Mouse (Mus musculus) neural tube, embryonic 13.5 days (tissue): ENCODE measurements around the gene Mrpl42. TPM values are rescaled to one million over a fixed set of nuclear protein-coding genes. Genes with fewer than 3 reads are reported as not detected.

Source experiments
- ATAC-seq: fragments of 200-750 bp; cut with Nextera tagmentation; 2 replicates; pipeline ENCODE4 v1.8.0; 2017; ENCODE audit warnings: low read depth, mild to moderate bottlenecking, moderate TSS enrichment, moderate library complexity
- H3K27ac ChIP-seq: fragments of 300-500 bp; sonication (generic); replicated peaks from 2 replicates; pipeline ENCODE4 v1.5.1; 2015; ENCODE audit warnings: moderate library complexity, mild to moderate bottlenecking, inconsistent platforms
- H3K27me3 ChIP-seq: fragments of 300-500 bp; sonication (generic); 2 replicates; pipeline ENCODE4 v1.6.1; 2015; ENCODE audit warnings: mild to moderate bottlenecking, inconsistent platforms
- H3K36me3 ChIP-seq: fragments of 300-500 bp; sonication (generic); 2 replicates; pipeline ENCODE4 v1.6.1; 2015; ENCODE audit warnings: mild to moderate bottlenecking, inconsistent platforms
- H3K4me1 ChIP-seq: fragments of 300-500 bp; sonication (generic); replicated peaks from 2 replicates; pipeline ENCODE4 v1.6.1; 2015; ENCODE audit warnings: inconsistent platforms
- H3K4me2 ChIP-seq: fragments of 300-500 bp; sonication (generic); 2 replicates; pipeline ENCODE4 v1.6.1; 2015; ENCODE audit warnings: inconsistent platforms, mild to moderate bottlenecking, moderate library complexity
- H3K4me3 ChIP-seq: fragments of 300-500 bp; sonication (generic); 2 replicates; pipeline ENCODE4 v1.5.1; 2015; ENCODE audit warnings: mild to moderate bottlenecking, inconsistent platforms
- H3K9ac ChIP-seq: fragments of 300-500 bp; sonication (generic); 2 replicates; pipeline ENCODE4 v1.6.1; 2015; ENCODE audit warnings: moderate library complexity, mild to moderate bottlenecking, inconsistent platforms
- H3K9me3 ChIP-seq: fragments of 300-500 bp; sonication (generic); 2 replicates; pipeline ENCODE4 v1.6.1; 2016; ENCODE audit warnings: inconsistent platforms
- WGBS: fragments of 180-500 bp; shearing (Covaris S2); methylation state at CpG from one replicate; pipeline ENCODE4 v1.1.7; 2015; 5-methylcytosine and 5-hydroxymethylcytosine counted together
- polyA plus RNA-seq: library from polyadenylated mRNA; unstranded; fragments of >200 nt; fragmentation: Nextera tagmentation; extraction: Ambion mirVana; gene quantifications from 2 replicates; pipeline ENCODE4 v1.2.1, GENCODE M21; 2015

The Mrpl42 gene
- polyA plus RNA-seq, 1 experiment from 2014 or later, result 291 TPM

DNA sequence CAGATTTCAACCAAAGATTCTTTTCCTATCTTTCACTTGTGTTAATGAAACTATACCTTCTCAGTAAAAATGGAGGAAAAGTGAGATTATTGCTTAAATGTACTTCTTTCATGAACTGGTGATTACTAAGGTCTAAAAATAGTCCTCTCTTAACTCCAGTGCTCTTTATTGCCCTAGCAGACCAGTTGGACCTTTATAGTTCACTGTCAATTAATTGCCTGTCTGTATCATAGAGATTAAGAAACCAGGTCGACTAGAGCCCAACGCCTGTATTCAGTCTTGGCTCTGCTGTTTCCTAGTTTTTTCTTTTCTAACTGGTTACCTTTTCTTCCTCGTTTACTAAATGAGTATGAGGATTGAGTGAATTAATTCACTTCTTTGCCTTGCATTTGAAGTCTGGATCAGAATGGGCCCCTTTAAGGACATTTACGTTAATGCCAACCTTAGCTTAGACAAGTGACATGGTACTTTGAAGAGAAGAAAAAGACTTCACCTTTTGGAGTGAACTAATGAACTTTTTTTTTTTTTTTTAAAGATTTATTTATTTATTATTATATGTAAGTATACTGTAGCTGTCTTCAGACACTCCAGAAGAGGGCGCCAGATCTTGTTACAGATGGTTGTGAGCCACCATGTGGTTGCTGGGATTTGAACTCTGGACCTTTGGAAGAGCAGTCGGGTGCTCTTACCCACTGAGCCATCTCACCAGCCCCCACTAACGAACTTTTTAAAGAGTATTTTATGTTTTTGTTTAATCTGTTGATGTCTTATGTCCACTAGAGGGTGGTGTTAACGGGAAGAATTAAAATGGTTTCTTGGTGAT, 33.9 kb upstream of the Mrpl42 start:
- no peak for ATAC-seq
- Histone ChIP-seq H3K36me3 (no peaks in the 10 kb centered on the region), H3K4me1 (peaks cover 11% of the 10 kb centered on the region), H3K4me2 (no peak overlapping the region), H3K27ac (no peak overlapping the region), H3K4me3 (no peak overlapping the region), H3K9ac (no peak overlapping the region), H3K27me3 (no peaks in the 10 kb centered on the region), H3K9me3 (no peaks in the 10 kb centered on the region)
- WGBS, result 86% methylated on average over 8 of the region's 8 CpGs

DNA sequence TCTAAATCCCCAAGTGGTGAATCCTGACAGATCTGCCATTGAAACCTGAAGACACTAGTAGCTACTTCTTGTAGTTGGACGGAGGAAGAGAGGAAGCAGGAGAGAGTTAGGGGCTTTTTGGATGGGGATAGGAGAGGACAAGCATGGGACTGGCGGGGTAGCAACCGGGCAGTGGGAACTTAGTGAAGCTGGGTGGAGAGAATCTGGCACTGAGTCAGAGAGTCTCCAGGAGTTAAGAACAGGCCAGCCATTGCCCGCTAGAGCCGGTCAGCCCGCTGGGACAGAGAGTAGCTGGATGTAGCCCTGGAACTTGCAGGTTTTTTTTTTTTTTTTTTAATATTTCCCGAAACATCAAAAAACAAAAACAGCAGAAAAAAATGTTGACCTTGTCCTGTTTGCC, 31.6 kb upstream of the Mrpl42 start:
- H3K9me3 ChIP-seq, result no peaks in the 10 kb centered on the region
- WGBS, result 88% methylated on average over 7 of the region's 7 CpGs
- H3K4me2 ChIP-seq, result no peak overlapping the region
- no peak overlapping the region for H3K4me3 ChIP-seq
- no peak overlapping the region for H3K9ac ChIP-seq
- H3K4me1 ChIP-seq, result peaks cover 24% of the 10 kb centered on the region
- no peak overlapping the region for H3K27ac ChIP-seq
- ATAC-seq, result no peak
- no peaks in the 10 kb centered on the region for H3K27me3 ChIP-seq
- H3K36me3 ChIP-seq, result no peaks in the 10 kb centered on the region

GRCm38 (mm10) chr10:95532916-95533315, 31.2 kb upstream of the Mrpl42 start:
- H3K9me3 ChIP-seq, result no peaks in the 10 kb centered on the region
- H3K4me2 ChIP-seq, result no peak overlapping the region
- H3K9ac ChIP-seq, result no peak overlapping the region
- no peak for ATAC-seq
- no peak overlapping the region for H3K4me3 ChIP-seq
- H3K36me3 ChIP-seq, result no peaks in the 10 kb centered on the region
- H3K27ac ChIP-seq, result no peak overlapping the region
- WGBS, result 95% methylated on average over 5 of the region's 5 CpGs
- H3K4me1 ChIP-seq, result peaks cover 24% of the 10 kb centered on the region
- no peaks in the 10 kb centered on the region for H3K27me3 ChIP-seq

DNA sequence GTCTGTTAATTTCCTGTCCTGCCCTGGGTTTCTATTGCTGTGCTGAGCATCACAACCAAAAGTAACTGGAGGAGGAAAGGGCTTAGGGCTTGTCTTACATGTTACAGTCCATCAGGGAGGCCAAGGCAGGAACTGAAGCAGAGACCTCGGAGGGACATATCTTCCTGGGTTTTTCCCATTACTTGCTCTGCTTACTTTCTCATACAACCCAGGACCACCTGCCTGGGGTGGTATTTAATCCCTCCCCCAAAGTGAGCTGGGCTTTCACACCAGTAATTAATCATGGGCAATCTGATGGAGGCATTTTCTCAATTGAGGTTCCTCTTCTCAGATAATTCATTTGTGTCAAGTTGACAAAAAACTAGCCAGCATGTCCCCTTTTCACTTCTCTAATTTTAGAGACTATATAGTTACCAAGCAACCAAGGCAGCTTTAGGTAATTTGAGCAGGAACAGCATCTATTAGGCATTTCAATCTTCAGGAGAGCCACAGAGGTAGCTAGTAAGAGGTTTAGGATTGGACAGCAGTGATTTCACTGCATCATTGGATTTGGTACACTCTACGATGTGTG, 28.9 kb upstream of the Mrpl42 start:
- 41% methylated on average over 2 of the region's 2 CpGs for WGBS
- Histone ChIP-seq H3K4me3 (no peak overlapping the region), H3K9me3 (no peaks in the 10 kb centered on the region), H3K27ac (no peak overlapping the region), H3K36me3 (no peaks in the 10 kb centered on the region), H3K27me3 (no peaks in the 10 kb centered on the region), H3K4me1 (peaks cover 31% of the 10 kb centered on the region), H3K9ac (no peak overlapping the region), H3K4me2 (no peak overlapping the region)
- ATAC-seq, result no peak

DNA sequence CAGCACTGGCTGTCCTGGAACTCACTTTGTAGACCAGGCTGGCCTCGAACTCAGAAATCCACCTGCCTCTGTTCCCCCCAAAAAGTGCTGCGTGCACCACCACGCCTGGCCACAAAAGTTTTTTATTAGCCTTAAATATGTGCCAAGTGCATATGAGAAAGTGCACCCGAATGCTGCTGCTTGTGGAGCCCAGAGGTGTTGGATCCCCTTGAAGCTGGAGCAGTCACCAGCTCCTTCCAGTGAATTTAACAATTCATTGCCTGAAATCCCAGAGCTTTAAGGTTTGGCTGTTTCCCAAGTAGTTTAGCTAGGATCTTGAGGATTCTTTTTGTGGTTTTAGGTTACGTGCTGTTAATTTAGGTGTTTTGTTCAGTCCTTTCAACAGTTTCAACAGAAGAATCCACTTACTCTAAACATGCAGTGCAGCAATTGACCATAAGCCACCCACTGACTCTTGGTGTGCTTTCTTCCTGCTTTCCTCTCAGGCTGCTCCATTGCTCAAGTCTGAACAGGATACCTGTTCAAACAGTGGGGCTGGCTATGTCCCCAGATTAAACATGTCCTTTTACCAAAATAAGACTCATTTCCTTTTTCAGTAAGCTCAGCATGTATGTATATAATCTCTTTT, 24.9 kb upstream of the Mrpl42 start:
- ATAC-seq, result no peak
- Histone ChIP-seq H3K4me1 (peaks cover 27% of the 10 kb centered on the region), H3K9ac (no peak overlapping the region), H3K36me3 (peaks cover 7% of the 10 kb centered on the region; the same call in 1 of the 2 replicates), H3K27ac (no peak overlapping the region), H3K27me3 (no peaks in the 10 kb centered on the region), H3K4me2 (no peak overlapping the region), H3K9me3 (no peaks in the 10 kb centered on the region), H3K4me3 (no peak overlapping the region)
- 73% methylated on average over 5 of the region's 5 CpGs for WGBS

DNA sequence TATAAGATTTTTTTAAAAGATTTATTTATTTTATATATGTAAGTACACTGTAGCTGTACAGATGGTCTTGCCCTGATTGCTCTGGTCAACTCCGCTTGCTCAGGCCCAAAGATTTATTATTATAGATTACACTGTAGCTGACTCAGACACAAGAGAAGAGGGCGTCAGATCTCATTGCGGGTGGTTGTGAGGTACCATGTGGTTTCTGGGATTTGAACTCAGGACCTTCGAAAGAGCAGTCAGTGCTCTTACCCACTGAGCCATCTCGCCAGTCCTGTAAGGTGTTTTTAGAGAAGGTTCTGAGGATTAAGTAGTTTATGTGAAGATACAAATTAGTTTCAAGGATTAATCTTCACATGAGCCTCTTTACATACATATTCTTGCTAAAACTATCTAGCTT, 24.1 kb upstream of the Mrpl42 start:
- ATAC-seq, result no peak
- Histone ChIP-seq H3K4me3 (no peak overlapping the region), H3K4me2 (no peak overlapping the region), H3K36me3 (peaks cover 9% of the 10 kb centered on the region; the same call in 1 of the 2 replicates), H3K27ac (no peak overlapping the region), H3K4me1 (peaks cover 23% of the 10 kb centered on the region), H3K9ac (no peak overlapping the region), H3K27me3 (no peaks in the 10 kb centered on the region), H3K9me3 (no peaks in the 10 kb centered on the region)
- WGBS, result 86% methylated on average over 5 of the region's 5 CpGs

DNA sequence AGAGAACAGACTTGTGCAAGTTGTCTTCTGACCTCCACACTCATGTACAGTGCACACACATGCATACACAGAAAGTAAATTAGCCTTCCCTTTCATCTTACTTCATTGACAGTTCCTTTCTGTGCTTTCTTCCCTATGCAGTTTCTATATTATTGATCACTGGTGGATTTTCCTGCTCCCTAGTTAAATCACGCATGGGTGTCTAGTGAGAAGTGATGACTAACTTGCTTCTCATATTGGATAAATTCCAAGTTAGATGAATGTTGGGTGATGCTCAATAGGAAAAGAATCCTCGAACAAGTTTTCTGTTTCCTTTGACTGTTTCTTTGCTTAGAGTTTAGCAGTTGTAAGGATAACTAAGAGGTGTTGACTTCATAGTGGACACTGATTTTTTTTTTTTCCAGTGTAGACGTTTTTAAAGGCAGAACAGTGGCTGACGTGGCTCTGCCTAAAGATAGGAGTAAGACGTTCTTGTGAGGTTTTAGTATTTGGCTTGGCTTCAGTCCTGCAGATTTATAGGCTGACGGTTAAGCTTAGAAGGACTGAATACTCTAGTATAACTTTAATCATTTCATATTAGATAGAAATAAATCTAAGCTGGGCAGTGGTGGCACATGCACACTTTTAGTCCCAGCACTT, 23.4 kb upstream of the Mrpl42 start:
- 82% methylated on average over 6 of the region's 6 CpGs for WGBS
- Histone ChIP-seq H3K4me2 (no peak overlapping the region), H3K27me3 (no peaks in the 10 kb centered on the region), H3K9me3 (no peaks in the 10 kb centered on the region), H3K36me3 (peaks cover 9% of the 10 kb centered on the region; the same call in 1 of the 2 replicates), H3K27ac (no peak overlapping the region), H3K9ac (no peak overlapping the region), H3K4me3 (no peak overlapping the region), H3K4me1 (peaks cover 16% of the 10 kb centered on the region)
- no peak for ATAC-seq

GRCm38 (mm10) chr10:95517656-95518055, 15.9 kb upstream of the Mrpl42 start:
- H3K4me3 ChIP-seq, result no peak overlapping the region
- no peaks in the 10 kb centered on the region for H3K9me3 ChIP-seq
- H3K36me3 ChIP-seq, result peaks cover 9% of the 10 kb centered on the region; the same call in 1 of the 2 replicates
- 91% methylated on average over 6 of the region's 6 CpGs for WGBS
- H3K4me1 ChIP-seq, result peaks cover 34% of the 10 kb centered on the region
- no peaks in the 10 kb centered on the region for H3K27me3 ChIP-seq
- H3K4me2 ChIP-seq, result no peak overlapping the region
- no peak overlapping the region for H3K27ac ChIP-seq
- H3K9ac ChIP-seq, result no peak overlapping the region
- no peak for ATAC-seq

DNA sequence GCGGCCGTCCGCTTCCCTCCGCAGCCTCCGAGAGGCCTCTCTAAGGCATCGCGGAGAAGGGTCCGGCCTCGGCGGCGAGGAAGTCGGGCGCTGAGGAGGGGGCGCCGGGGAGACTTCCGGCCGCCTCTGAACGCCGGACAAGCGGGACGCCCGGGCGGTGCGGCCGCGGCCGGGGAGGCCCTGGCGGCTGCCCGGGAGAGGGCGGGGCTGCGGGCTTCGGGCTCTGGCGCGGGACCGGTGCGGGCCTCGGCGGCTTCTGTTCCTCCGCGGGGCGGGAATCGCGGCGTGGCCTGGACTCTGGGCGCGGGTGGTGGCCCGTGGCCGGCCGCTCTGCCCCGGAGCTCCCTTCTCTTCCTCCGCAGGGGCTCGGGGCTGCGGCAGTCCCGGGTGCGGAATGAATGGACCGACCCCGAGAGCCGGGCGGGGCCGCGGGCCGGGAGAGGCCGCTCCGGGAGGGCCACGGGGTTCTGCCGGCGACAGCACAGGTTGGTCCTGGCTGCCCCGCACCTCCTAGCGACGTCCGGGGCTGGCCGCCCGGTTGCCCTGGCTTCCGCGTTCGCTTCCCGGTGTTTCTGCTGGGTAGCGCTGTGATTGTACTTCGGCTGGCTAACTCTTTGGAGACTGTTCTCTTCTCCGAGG, 13.7 kb upstream of the Mrpl42 start:
- H3K27ac ChIP-seq, result peak overlapping the region; percentile 98
- H3K9me3 ChIP-seq, result no peaks in the 10 kb centered on the region
- 0% methylated on average over 73 of the region's 80 CpGs for WGBS
- no peaks in the 10 kb centered on the region for H3K36me3 ChIP-seq
- peak overlapping the region; percentile 99 for H3K9ac ChIP-seq
- peak overlapping the region; percentile 99 for H3K4me3 ChIP-seq
- H3K4me1 ChIP-seq, result peaks cover 34% of the 10 kb centered on the region
- peak; percentile 72 for ATAC-seq
- H3K27me3 ChIP-seq, result no peaks in the 10 kb centered on the region
- peak overlapping the region; percentile 84 for H3K4me2 ChIP-seq

DNA sequence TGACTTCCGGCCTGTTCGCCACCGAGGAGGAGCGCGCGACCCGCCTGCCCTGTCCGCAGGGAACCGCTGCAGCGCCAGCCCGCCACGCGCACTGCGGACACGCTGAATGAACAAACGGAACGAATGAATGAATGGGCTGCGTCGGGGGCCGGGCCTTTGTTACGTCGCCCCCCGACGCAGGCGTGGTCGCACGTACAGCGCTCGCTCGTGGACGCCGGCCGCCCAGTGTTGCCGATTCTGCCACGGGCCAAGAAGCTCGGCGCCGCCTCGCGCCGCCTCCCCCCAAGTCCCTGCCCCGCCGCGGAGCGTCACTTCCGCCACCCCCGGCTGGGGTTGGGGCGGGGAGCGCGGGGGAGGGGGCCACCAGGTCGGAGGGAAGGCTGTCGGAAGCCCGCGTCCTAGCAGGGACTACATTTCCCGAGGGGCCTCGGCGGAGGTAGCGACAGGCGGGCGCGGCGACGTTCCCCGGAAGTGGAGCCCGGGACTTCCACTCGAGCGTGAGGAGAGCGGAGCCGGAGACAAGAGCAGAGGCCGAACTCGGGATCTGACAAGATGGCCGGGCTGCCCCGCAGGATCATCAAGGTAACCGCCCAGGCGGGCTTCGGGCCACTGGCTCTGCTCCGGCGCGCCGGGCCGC, 13.0 kb upstream of the Mrpl42 start, which contains the start of gene Ube2n:
Gene Ube2n (plus strand): TSS at position 490 of the 637 bp plus-strand sequence.
- peaks cover 34% of the 10 kb centered on the region for H3K4me1 ChIP-seq
- no peaks in the 10 kb centered on the region for H3K27me3 ChIP-seq
- peak within 1 kb of the TSS; percentile 84 for H3K4me2 ChIP-seq
- H3K9me3 ChIP-seq, result no peaks in the 10 kb centered on the region
- peak within 1 kb of the TSS; percentile 98 for H3K27ac ChIP-seq
- H3K4me3 ChIP-seq, result peak within 1 kb of the TSS; percentile 99
- H3K9ac ChIP-seq, result peak within 1 kb of the TSS; percentile 99
- peak; percentile 97 for ATAC-seq
- under 1% methylated on average over 78 of the region's 81 CpGs for WGBS
- H3K36me3 ChIP-seq, result no peaks in the 10 kb centered on the region

- Histone ChIP-seq H3K27me3 (no peaks in the 10 kb centered on the region), H3K27ac (peak overlapping the region; percentile 98), H3K4me3 (peak overlapping the region; percentile 99), H3K36me3 (no peaks in the 10 kb centered on the region), H3K9ac (peak overlapping the region; percentile 99), H3K4me1 (peaks cover 29% of the 10 kb centered on the region), H3K4me2 (peak overlapping the region; percentile 84), H3K9me3 (no peaks in the 10 kb centered on the region)
- ATAC-seq, result peak; percentile 24
- 31% methylated on average over 15 of the region's 15 CpGs for WGBS
These were observed 12.2 kb upstream of the Mrpl42 start for GRCm38 (mm10) chr10:95513768-95514556.
